Mouse (Mus musculus): ENCODE measurements around the gene 9430015G10Rik. TPM values are rescaled to one million over a fixed set of nuclear protein-coding genes. Genes with fewer than 3 reads are reported as not detected.

The 9430015G10Rik gene
- polyA plus RNA-seq, 1 experiment = 34.3 TPM

DNA sequence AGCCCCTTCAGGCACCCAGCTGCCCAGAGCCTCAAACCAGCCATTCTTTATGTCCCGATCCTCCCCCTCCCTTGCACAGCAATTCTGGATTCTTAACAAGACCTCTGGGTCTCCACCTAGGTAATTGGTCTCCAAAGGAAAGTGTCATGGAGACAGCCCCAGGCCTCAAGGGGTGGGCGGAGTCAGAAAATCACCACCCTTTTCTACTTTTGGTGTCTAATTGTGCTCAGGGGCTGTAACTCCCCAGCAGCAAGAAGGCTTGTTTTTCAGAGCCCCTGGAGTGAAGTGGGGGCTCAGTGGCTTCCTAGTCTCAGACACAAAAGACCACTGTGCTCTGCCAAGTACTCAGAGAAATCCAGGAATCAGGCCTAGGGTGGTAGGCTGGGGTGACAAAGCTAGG lies 39.1 kb upstream of the 9430015G10Rik start:
- 71% methylated on average over 2 of the region's 2 CpGs for WGBS

DNA sequence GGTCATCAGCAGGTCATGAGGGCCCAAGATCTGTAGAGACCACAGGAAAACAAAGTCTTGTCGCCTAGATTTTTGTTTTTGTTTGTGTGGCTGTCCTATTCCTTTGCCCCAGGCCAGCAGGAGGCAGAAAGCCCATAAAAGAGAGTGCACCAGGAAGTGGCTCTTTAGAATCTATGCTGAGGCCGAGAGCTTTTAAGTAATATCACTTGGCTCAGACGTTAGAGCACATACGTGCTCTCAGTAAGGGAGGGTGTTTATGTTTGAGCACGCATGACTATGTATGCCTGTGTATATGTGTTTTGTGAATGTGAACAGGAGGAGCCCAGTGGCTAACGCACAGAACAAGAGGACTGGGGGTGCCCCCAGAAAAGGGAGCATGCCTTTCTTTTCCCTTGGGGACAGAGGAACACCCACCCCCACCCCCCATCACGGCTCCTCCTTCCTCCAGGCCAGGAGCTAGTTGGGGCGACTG lies 32.8 kb upstream of the 9430015G10Rik start:
- no peaks in the 10 kb centered on the region for H3K4me1 ChIP-seq (ENCODE audit: control insufficient read depth, insufficient read depth, low read length)
- H3K27ac ChIP-seq (ENCODE audit: insufficient read depth, low read length) = no peak overlapping the region
- DNase-seq = no peak
- H3K4me3 ChIP-seq (replicated peaks; ENCODE audit: insufficient read depth, low read depth, low read length) = no peak overlapping the region
- no peaks in the 10 kb centered on the region for H3K27me3 ChIP-seq (ENCODE audit: control insufficient read depth, insufficient read depth, low read length)
- WGBS = 49% methylated on average over 8 of the region's 8 CpGs
- TF ChIP-seq CTCF (IDR thresholded peaks at IDR 0.05; ENCODE audit: borderline replicate concordance, insufficient read depth, low read depth, low read length) (no peak), POLR2A (IDR thresholded peaks at IDR 0.05; ENCODE audit: borderline replicate concordance, insufficient read depth, low read length) (no peak)

More for the DNA sequence above, 39.1 kb upstream of the 9430015G10Rik start:
- Histone ChIP-seq H3K4me1 (ENCODE audit: control insufficient read depth, insufficient read depth, low read length) (no peaks in the 10 kb centered on the region), H3K27me3 (ENCODE audit: control insufficient read depth, insufficient read depth, low read length) (no peaks in the 10 kb centered on the region), H3K4me3 (replicated peaks; ENCODE audit: insufficient read depth, low read depth, low read length) (no peak overlapping the region), H3K27ac (ENCODE audit: insufficient read depth, low read length) (no peak overlapping the region)
- DNase-seq = no peak
- TF ChIP-seq CTCF (IDR thresholded peaks at IDR 0.05; ENCODE audit: borderline replicate concordance, insufficient read depth, low read depth, low read length) = no peak
- no peak for TF ChIP-seq POLR2A (IDR thresholded peaks at IDR 0.05; ENCODE audit: borderline replicate concordance, insufficient read depth, low read length)

DNA sequence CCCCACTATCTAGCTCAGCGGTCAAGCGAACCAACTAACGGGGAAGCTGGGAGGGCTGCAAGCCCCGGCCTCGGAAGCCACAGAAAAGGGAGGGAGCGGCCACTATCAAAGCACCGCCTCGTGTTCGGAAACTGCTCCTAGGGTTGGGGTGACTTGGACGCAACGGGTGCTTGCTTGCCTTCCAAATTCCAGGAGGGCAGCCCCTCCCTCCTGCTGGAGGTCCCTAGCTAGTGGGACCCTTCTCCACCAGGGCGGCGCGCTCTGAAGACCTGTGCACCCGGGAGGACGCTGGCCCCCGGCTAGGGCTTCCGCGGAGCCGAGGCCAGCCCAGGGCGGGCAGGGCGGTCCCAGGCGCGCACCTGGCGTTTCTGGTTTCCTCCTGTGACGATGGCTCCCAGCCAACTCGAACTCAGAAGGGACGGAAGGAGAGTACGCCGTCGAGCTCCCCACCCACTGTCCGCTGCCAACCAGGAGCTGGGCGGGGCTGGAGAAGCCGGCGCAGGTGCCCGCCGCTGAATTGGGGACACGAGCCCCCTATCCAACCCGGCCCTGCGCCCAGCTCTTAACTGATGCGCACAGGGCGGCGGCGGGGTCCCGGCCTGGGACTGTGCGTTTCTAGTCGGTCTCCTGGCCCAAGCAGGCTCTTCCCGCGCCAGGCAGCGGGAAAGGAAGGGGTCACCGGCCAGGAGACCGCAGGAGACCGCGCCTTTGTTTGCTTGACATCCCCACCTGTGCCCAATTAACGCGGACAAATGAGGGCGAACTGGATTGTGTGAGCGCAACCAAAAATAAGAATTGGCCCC lies 32.1 kb upstream of the 9430015G10Rik start:
- no peaks in the 10 kb centered on the region for H3K27me3 ChIP-seq (ENCODE audit: control insufficient read depth, insufficient read depth, low read length)
- H3K4me1 ChIP-seq (ENCODE audit: control insufficient read depth, insufficient read depth, low read length) = no peaks in the 10 kb centered on the region
- TF ChIP-seq POLR2A (IDR thresholded peaks at IDR 0.05; ENCODE audit: borderline replicate concordance, insufficient read depth, low read length) = no peak
- no peak for TF ChIP-seq CTCF (IDR thresholded peaks at IDR 0.05; ENCODE audit: borderline replicate concordance, insufficient read depth, low read depth, low read length)
- DNase-seq = peak; percentile 55 to 60
- 1% methylated on average over 58 of the region's 58 CpGs for WGBS
- peak overlapping the region; percentile 45 for H3K4me3 ChIP-seq (replicated peaks; ENCODE audit: insufficient read depth, low read depth, low read length)
- H3K27ac ChIP-seq (ENCODE audit: insufficient read depth, low read length) = no peak overlapping the region

DNA sequence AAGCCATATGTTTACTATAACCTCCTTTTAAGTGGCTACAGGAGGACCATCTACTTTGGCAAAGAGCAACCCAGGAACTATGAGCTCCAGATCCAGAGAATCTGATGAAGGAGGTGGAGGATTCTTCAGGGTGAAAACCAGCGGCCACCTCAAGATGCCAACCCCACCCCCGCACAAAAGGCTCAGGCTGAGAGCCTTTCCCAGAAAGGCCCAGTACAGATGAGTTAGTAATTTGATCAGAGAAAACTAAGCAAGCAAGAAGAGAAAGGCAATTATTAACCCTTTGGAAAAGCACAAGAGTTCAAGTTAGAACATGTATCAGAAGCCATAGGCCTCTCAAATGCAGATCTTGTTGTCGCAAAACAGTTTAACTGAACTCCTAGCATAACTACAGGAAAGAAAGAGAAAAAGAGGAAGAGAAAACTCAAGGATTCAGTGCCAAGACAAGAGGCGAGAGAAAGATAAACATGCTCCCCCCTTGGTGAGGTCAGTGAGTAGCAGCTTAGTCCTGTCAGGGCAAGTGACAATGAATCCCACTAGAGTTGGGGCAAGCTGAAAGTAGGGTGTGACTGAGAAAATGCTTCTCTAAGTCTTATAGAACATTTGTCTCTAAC lies 27.1 kb upstream of the 9430015G10Rik start:
- DNase-seq = no peak
- Histone ChIP-seq H3K4me3 (replicated peaks; ENCODE audit: insufficient read depth, low read depth, low read length) (no peak overlapping the region), H3K4me1 (ENCODE audit: control insufficient read depth, insufficient read depth, low read length) (no peaks in the 10 kb centered on the region), H3K27ac (ENCODE audit: insufficient read depth, low read length) (no peak overlapping the region), H3K27me3 (ENCODE audit: control insufficient read depth, insufficient read depth, low read length) (no peaks in the 10 kb centered on the region)
- TF ChIP-seq CTCF (IDR thresholded peaks at IDR 0.05; ENCODE audit: borderline replicate concordance, insufficient read depth, low read depth, low read length) (no peak), POLR2A (IDR thresholded peaks at IDR 0.05; ENCODE audit: borderline replicate concordance, insufficient read depth, low read length) (no peak)
- 76% methylated on average over 4 of the region's 4 CpGs for WGBS

DNA sequence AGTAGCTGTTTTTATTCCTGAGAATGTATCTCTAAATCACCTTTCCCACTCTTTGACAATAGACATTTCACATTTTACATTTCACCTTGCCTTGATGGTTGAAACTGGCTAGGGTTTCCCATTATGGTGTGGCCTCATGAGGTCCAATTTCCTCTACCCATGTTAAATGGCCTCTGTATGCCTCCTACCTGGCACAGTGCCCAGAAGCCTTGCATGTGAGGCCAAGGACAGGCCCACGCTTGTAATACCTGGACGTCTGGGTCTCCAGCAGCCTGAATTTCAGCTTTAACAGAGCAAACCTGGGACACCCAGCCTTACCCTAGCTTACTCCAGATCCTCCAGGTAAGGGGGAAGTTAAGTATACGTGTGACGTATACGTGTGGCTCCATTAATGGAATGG lies 26.4 kb upstream of the 9430015G10Rik start:
- DNase-seq = no peak
- no peak overlapping the region for H3K27ac ChIP-seq (ENCODE audit: insufficient read depth, low read length)
- WGBS = 56% methylated on average over 5 of the region's 5 CpGs
- TF ChIP-seq CTCF (IDR thresholded peaks at IDR 0.05; ENCODE audit: borderline replicate concordance, insufficient read depth, low read depth, low read length) = no peak
- TF ChIP-seq POLR2A (IDR thresholded peaks at IDR 0.05; ENCODE audit: borderline replicate concordance, insufficient read depth, low read length) = no peak
- H3K27me3 ChIP-seq (ENCODE audit: control insufficient read depth, insufficient read depth, low read length) = no peaks in the 10 kb centered on the region
- H3K4me3 ChIP-seq (replicated peaks; ENCODE audit: insufficient read depth, low read depth, low read length) = no peak overlapping the region
- H3K4me1 ChIP-seq (ENCODE audit: control insufficient read depth, insufficient read depth, low read length) = no peaks in the 10 kb centered on the region

DNA sequence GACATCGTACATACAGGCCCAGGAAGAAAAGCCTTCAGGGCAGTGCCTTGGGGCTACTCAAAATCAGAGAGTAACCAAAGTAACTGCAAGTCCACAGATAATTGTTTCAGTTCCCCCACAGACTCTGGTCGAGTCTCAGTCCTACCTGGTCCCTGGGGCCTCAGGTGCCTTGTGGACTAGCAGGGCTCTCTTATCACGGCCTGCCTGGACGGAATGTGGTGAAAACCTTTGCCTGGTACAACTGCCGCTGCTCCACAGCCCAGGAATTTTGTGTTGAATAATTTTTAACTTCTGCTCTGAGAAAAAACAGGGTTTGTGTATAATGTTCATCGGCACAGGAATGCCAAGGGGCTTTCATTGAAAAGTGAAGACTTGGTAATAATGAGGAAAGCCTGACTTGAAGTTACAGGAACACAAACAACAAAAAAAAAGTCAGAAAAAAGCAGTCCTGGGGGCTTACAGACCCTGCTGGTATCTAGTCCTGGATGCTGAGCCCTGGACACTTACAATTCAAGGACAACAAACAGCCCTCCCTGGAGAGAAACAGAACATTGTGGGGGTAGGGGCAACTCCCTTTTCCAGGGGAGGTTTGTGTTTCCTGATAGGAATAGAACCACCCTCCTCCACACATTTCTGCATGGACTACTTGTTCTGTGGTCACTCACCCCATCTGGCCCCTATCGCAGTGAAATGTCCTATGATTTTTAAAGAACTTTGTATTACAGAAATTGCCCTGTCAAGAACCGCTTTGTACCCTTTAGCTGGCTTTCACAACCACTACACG lies 25.5 kb upstream of the 9430015G10Rik start:
- H3K27me3 ChIP-seq (ENCODE audit: control insufficient read depth, insufficient read depth, low read length) = no peaks in the 10 kb centered on the region
- 85% methylated on average over 9 of the region's 9 CpGs for WGBS
- no peak overlapping the region for H3K4me3 ChIP-seq (replicated peaks; ENCODE audit: insufficient read depth, low read depth, low read length)
- H3K4me1 ChIP-seq (ENCODE audit: control insufficient read depth, insufficient read depth, low read length) = no peaks in the 10 kb centered on the region
- no peak for DNase-seq
- TF ChIP-seq POLR2A (IDR thresholded peaks at IDR 0.05; ENCODE audit: borderline replicate concordance, insufficient read depth, low read length) (no peak), CTCF (IDR thresholded peaks at IDR 0.05; ENCODE audit: borderline replicate concordance, insufficient read depth, low read depth, low read length) (no peak)
- no peak overlapping the region for H3K27ac ChIP-seq (ENCODE audit: insufficient read depth, low read length)

DNA sequence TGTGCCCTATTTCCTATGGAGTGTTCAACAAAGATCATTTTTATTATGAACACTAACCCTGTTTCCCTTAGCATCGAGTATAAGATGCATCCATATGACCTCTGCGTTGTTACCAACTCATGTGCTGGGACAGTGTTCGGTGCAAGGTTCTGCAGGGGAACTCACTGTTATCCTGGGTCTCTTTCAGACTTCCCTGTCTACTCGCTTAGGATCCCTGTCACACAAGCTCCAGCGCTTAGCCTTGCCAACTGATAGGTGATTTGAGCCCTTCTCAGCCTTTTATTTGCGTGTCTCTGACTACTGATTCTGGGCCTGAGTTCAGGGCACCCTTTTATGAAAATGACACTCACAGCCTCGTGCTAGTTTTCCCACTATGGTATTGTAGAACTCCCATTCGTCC lies 24.5 kb upstream of the 9430015G10Rik start:
- Histone ChIP-seq H3K27ac (ENCODE audit: insufficient read depth, low read length) (no peak overlapping the region), H3K4me3 (replicated peaks; ENCODE audit: insufficient read depth, low read depth, low read length) (no peak overlapping the region), H3K27me3 (ENCODE audit: control insufficient read depth, insufficient read depth, low read length) (no peaks in the 10 kb centered on the region), H3K4me1 (ENCODE audit: control insufficient read depth, insufficient read depth, low read length) (no peaks in the 10 kb centered on the region)
- no peak for DNase-seq
- TF ChIP-seq CTCF (IDR thresholded peaks at IDR 0.05; ENCODE audit: borderline replicate concordance, insufficient read depth, low read depth, low read length) (no peak), POLR2A (IDR thresholded peaks at IDR 0.05; ENCODE audit: borderline replicate concordance, insufficient read depth, low read length) (no peak)
- 84% methylated on average over 8 of the region's 8 CpGs for WGBS
